Mouse (Mus musculus): ENCODE results near the gene Klhl22. TPM values are rescaled to one million over a fixed set of nuclear protein-coding genes. Genes with fewer than 3 reads are reported as not detected.
A peak's percentile ranks its signal among the peaks of the same experiment; 100 is the strongest.
"Not testable (repeated sequence)": the region's sequence is repeated elsewhere in the genome, so short reads cannot be mapped to it uniquely, and the experiment has no call there.

The Klhl22 gene
- polyA plus RNA-seq, 1 experiment from 2014 or later = 66.6 TPM

DNA sequence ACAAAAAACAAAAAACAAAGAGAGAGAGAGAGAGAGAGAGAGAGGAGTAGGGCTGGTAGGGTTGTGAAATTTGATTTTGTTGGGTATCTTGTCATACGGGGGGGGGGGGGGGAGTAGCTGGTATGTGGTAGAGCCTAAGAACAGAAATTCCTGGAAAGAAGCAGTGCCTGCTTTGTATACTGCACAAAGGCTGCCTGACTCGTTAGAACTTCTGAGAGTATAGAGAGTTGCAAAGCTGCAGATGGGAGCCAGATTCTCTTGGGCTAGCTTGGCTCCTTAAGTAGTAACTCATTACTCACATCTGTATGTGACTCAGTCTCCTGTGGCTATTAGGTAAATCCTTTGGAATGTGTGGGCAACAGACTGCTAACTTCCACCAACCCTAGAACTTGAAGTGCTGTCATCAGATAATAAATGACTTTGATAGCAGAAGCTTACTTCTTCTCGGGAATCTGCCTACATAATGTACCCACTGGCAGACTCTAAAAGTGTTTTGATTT is 26.5 kb upstream of the Klhl22 start, which contains the start of gene Med15:
TSS of gene Med15 (minus strand) at position 51 of the 500 bp plus-strand sequence.
- 58% methylated on average over 3 of the region's 3 CpGs for WGBS
- Histone ChIP-seq H3K36me3 (no peaks in the 10 kb centered on the region), H3K27me3 (replicated peaks) (0 out of 2 replicates have a peak, but pooled peaks cover 3% of the 10 kb centered on the region), H3K4me3 (no peak within 1 kb of the TSS), H3K9me3 (no peaks in the 10 kb centered on the region), H3K9ac (no peak within 1 kb of the TSS), H3K4me1 (no peaks in the 10 kb centered on the region), H3K4me2 (replicated peaks) (no peak within 1 kb of the TSS), H3K27ac (no peak within 1 kb of the TSS)
- ATAC-seq (ENCODE audit: low FRiP score, low read depth) = no peak

DNA sequence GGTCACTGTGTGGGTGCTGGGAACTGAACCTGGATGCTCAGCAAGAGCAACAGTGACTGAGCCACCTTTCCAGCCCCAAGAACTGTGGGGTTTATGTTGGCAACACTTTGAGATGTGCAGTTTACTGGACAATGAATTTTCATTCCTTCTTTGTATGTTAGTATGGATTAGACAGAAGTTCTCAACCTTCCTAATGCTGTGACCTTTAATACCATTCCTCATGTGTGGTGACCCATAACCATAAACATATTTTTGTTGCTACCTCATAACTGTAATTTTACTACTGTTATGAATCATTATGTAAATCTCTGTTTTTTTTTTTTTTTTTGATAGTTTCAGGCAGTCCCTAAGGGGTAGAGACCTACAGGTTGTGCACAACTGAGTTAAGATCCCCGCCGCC is 25.8 kb upstream of the Klhl22 start:
- Histone ChIP-seq H3K4me2 (replicated peaks) (0 out of 2 replicates have a peak overlapping the region, but pooled peaks have one; percentile 37), H3K9me3 (no peaks in the 10 kb centered on the region), H3K36me3 (no peaks in the 10 kb centered on the region), H3K9ac (no peak overlapping the region), H3K4me1 (no peaks in the 10 kb centered on the region), H3K4me3 (no peak overlapping the region), H3K27me3 (replicated peaks) (0 out of 2 replicates have a peak, but pooled peaks cover 3% of the 10 kb centered on the region), H3K27ac (no peak overlapping the region)
- WGBS = 67% methylated on average over 2 of the region's 2 CpGs
- ATAC-seq (ENCODE audit: low FRiP score, low read depth) = no peak

DNA sequence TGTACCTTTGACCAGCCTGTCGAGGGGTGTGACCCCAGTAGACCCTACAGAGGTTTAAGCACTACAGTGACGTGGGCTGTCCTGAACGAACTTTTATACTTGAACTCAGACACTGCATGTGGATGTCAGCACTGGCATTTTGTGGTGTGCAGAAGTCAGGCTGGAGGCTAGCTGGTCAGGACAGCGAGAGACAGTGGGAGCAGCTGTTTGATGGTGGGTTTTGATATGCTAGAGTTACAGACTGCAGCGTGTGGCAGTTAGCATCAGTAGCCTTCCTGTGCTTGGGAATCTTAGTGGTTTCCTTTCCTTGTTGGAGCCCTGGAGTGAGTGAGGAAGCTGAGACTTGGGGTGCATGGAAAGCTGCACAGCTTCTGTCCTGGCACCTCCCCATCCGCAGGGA is 24.5 kb upstream of the Klhl22 start:
- not testable (repeated sequence) for H3K9me3 ChIP-seq; H3K27me3 ChIP-seq (replicated peaks); H3K27ac ChIP-seq; H3K9ac ChIP-seq; H3K4me3 ChIP-seq; H3K4me2 ChIP-seq (replicated peaks); H3K36me3 ChIP-seq; ATAC-seq (ENCODE audit: low FRiP score, low read depth); H3K4me1 ChIP-seq
- WGBS = 86% methylated on average over 6 of the region's 6 CpGs

DNA sequence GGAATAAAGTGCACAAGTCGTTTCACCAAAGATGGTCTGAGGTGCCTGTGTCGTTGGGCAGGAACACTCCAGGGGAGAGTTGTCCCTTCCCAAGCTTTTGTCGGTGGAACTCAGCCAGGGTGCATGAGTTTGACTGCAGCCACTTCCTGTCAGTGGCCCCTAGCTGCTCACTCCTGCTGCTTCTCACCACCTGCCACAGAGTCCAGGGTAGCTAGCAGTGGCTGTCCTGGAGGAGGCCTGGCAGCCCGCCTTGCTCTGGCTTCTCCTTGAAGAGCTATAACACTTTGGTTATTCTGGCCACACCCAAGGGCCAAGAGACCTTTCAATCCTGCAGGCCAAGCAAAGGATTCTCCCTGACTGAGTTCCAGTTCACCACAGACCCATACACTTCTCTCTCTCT is 23.3 kb upstream of the Klhl22 start:
- no peak for ATAC-seq (ENCODE audit: low FRiP score, low read depth)
- 40% methylated on average over 4 of the region's 4 CpGs for WGBS

GRCm38 (mm10) chr16:17740080-17740479 is 19.3 kb upstream of the Klhl22 start:
- Histone ChIP-seq H3K4me3 (no peak overlapping the region), H3K9me3 (no peaks in the 10 kb centered on the region), H3K27me3 (replicated peaks) (no peaks in the 10 kb centered on the region), H3K9ac (no peak overlapping the region), H3K27ac (no peak overlapping the region), H3K36me3 (no peaks in the 10 kb centered on the region), H3K4me2 (replicated peaks) (no peak overlapping the region), H3K4me1 (no peaks in the 10 kb centered on the region)
- 83% methylated on average over 4 of the region's 4 CpGs for WGBS
- no peak for ATAC-seq (ENCODE audit: low FRiP score, low read depth)

More for the DNA sequence above, 23.3 kb upstream of the Klhl22 start:
- H3K27me3 ChIP-seq (replicated peaks) = 0 out of 2 replicates have a peak, but pooled peaks cover 3% of the 10 kb centered on the region
- H3K9ac ChIP-seq = no peak overlapping the region
- H3K36me3 ChIP-seq = no peaks in the 10 kb centered on the region
- H3K27ac ChIP-seq = no peak overlapping the region
- no peaks in the 10 kb centered on the region for H3K9me3 ChIP-seq
- no peaks in the 10 kb centered on the region for H3K4me1 ChIP-seq
- no peak overlapping the region for H3K4me2 ChIP-seq (replicated peaks)
- no peak overlapping the region for H3K4me3 ChIP-seq

- Histone ChIP-seq H3K36me3 (no peaks in the 10 kb centered on the region), H3K27ac (no peak overlapping the region), H3K4me2 (replicated peaks) (no peak overlapping the region), H3K4me1 (no peaks in the 10 kb centered on the region), H3K4me3 (no peak overlapping the region), H3K9ac (no peak overlapping the region), H3K27me3 (replicated peaks) (no peaks in the 10 kb centered on the region), H3K9me3 (no peaks in the 10 kb centered on the region)
- WGBS = 89% methylated on average over 1 of the region's 1 CpGs
- ATAC-seq (ENCODE audit: low FRiP score, low read depth) = no peak
These were observed 16.6 kb upstream of the Klhl22 start for GRCm38 (mm10) chr16:17742810-17743209.

DNA sequence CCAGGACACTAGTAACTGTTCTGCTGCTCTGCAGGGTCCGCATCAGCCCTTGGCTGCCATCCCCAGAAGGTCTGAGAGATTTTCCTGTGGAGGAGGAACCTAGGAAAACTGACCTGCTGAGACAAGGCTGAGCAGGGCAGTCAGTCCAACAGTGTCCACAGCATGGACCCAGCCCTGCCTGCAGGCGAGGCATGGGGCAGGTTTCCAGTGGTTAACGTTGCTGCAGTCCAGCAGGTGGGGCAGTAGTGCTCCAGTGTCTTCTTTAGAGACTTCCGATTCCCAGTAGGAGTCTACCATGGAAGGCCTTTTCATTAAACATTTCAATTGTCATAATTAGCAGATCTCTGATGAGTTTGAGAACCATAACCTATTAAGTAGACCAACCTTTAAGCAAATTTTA is 16.1 kb upstream of the Klhl22 start:
- no peak overlapping the region for H3K27ac ChIP-seq
- no peaks in the 10 kb centered on the region for H3K9me3 ChIP-seq
- H3K4me3 ChIP-seq = no peak overlapping the region
- no peaks in the 10 kb centered on the region for H3K36me3 ChIP-seq
- no peak overlapping the region for H3K4me2 ChIP-seq (replicated peaks)
- H3K27me3 ChIP-seq (replicated peaks) = no peaks in the 10 kb centered on the region
- no peak overlapping the region for H3K9ac ChIP-seq
- no peaks in the 10 kb centered on the region for H3K4me1 ChIP-seq
- ATAC-seq (ENCODE audit: low FRiP score, low read depth) = no peak
- 48% methylated on average over 4 of the region's 4 CpGs for WGBS

DNA sequence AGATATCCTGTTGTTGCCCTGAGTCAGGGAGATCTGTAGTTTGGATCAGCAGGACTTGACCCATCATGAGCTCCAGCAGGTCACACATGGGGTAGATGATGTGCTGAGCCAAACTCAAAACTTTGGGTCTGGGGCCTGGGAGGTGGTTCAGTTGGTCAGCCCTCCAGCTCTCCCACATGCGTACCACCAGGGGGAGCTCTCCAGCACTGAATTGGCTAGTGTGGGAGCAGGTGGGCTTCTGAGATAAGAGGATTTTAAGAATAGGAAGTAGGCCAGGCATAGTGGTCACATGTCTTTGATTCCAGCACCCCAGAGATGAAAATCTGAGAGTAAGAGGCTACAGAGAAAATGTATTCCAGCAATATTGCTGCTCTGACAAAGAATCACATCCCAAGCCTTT is 14.9 kb upstream of the Klhl22 start:
- no peaks in the 10 kb centered on the region for H3K4me1 ChIP-seq
- H3K9me3 ChIP-seq = no peaks in the 10 kb centered on the region
- H3K4me2 ChIP-seq (replicated peaks) = no peak overlapping the region
- no peak overlapping the region for H3K4me3 ChIP-seq
- 14% methylated on average over 1 of the region's 1 CpGs for WGBS
- no peak for ATAC-seq (ENCODE audit: low FRiP score, low read depth)
- H3K36me3 ChIP-seq = no peaks in the 10 kb centered on the region
- no peak overlapping the region for H3K27ac ChIP-seq
- H3K27me3 ChIP-seq (replicated peaks) = no peaks in the 10 kb centered on the region
- no peak overlapping the region for H3K9ac ChIP-seq

DNA sequence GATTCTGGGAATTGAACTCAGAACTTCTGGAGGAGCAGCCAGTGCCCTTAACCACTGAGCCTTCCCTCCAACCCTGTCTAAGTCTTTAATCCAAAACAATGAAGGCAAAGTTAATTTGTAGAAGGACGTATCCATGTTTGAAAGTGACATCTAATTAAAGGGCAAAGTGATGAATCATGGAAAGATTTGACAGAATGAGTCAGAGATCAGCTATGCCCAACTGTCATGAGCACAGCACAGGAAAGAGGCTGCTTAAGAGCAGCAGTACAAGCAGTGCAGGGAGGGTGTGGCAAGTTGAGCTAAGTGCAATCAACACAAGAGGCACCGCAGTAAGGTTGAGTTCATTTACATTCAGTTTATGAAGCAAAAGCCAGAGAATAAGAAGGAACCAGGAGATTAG is 14.4 kb upstream of the Klhl22 start:
- Histone ChIP-seq H3K27me3 (replicated peaks) (no peaks in the 10 kb centered on the region), H3K4me2 (replicated peaks) (no peak overlapping the region), H3K36me3 (no peaks in the 10 kb centered on the region), H3K9me3 (no peaks in the 10 kb centered on the region), H3K4me3 (no peak overlapping the region), H3K4me1 (no peaks in the 10 kb centered on the region), H3K9ac (no peak overlapping the region), H3K27ac (no peak overlapping the region)
- 85% methylated on average over 2 of the region's 2 CpGs for WGBS
- no peak for ATAC-seq (ENCODE audit: low FRiP score, low read depth)

DNA sequence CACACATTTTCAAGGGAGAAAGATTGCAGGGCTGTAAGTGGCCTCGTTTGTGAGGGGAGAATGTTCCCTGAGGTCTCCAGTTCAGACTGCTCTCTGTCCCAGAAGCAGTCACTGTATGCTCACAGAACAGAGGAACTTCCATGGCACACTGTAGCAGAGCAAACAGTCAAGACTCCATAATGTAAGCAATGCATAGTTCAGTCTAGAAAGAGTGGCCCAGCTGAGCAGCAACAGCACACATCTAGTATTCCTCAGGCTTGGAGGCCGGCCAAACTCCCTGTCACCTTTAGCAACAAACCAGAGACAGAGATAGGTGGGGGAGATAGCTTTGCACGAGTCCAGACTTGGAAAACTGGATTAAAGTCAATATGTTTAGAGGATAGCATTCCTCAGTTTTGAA is 6.4 kb upstream of the Klhl22 start:
- Histone ChIP-seq H3K36me3 (no peaks in the 10 kb centered on the region), H3K4me3 (no peak overlapping the region), H3K4me1 (no peaks in the 10 kb centered on the region), H3K27ac (no peak overlapping the region), H3K27me3 (replicated peaks) (0 out of 2 replicates have a peak, but pooled peaks cover 2% of the 10 kb centered on the region), H3K4me2 (replicated peaks) (no peak overlapping the region), H3K9ac (no peak overlapping the region), H3K9me3 (no peaks in the 10 kb centered on the region)
- no peak for ATAC-seq (ENCODE audit: low FRiP score, low read depth)
- WGBS = 30% methylated on average over 3 of the region's 3 CpGs

GRCm38 (mm10) chr16:17753686-17754085 is 5.7 kb upstream of the Klhl22 start:
- Histone ChIP-seq H3K36me3 (no peaks in the 10 kb centered on the region), H3K4me1 (no peaks in the 10 kb centered on the region), H3K27ac (no peak overlapping the region), H3K4me2 (replicated peaks) (no peak overlapping the region), H3K9me3 (no peaks in the 10 kb centered on the region), H3K4me3 (no peak overlapping the region), H3K9ac (no peak overlapping the region), H3K27me3 (replicated peaks) (0 out of 2 replicates have a peak, but pooled peaks cover 2% of the 10 kb centered on the region)
- WGBS = 43% methylated on average over 1 of the region's 1 CpGs
- ATAC-seq (ENCODE audit: low FRiP score, low read depth) = no peak

- H3K9me3 ChIP-seq = no peaks in the 10 kb centered on the region
- no peak overlapping the region for H3K9ac ChIP-seq
- 84% methylated on average over 1 of the region's 1 CpGs for WGBS
- no peak overlapping the region for H3K4me2 ChIP-seq (replicated peaks)
- no peak overlapping the region for H3K4me3 ChIP-seq
- peaks cover 2% of the 10 kb centered on the region; the same call in 1 of the 2 replicates for H3K36me3 ChIP-seq
- H3K4me1 ChIP-seq = peaks cover 20% of the 10 kb centered on the region
- ATAC-seq (ENCODE audit: low FRiP score, low read depth) = no peak
- H3K27me3 ChIP-seq (replicated peaks) = 0 out of 2 replicates have a peak, but pooled peaks cover 2% of the 10 kb centered on the region
- no peak overlapping the region for H3K27ac ChIP-seq
These were observed 1.7 kb upstream of the Klhl22 start for GRCm38 (mm10) chr16:17757756-17758155.

- no peaks in the 10 kb centered on the region for H3K9me3 ChIP-seq
- H3K4me3 ChIP-seq = peak overlapping the region; percentile 67
- peaks cover 2% of the 10 kb centered on the region; the same call in 1 of the 2 replicates for H3K36me3 ChIP-seq
- peaks cover 20% of the 10 kb centered on the region for H3K4me1 ChIP-seq
- 56% methylated on average over 9 of the region's 9 CpGs for WGBS
- no peak overlapping the region for H3K27ac ChIP-seq
- peak overlapping the region; percentile 86 for H3K9ac ChIP-seq
- H3K4me2 ChIP-seq (replicated peaks) = peak overlapping the region; percentile 95
- 0 out of 2 replicates have a peak, but pooled peaks cover 2% of the 10 kb centered on the region for H3K27me3 ChIP-seq (replicated peaks)
- ATAC-seq (ENCODE audit: low FRiP score, low read depth) = peak; percentile 29
These were observed 516 bp upstream of the Klhl22 start for GRCm38 (mm10) chr16:17758902-17759301.
